Mouse (Mus musculus) splenic B cell, adult 2 months (primary cell): ENCODE results near the gene Psmd2.
A peak's percentile ranks its signal among the peaks of the same experiment; 100 is the strongest.

Experiments used
- DNase-seq: peaks from one replicate; pipeline ENCODE4 v3.0.0-alpha.2; 2011; ENCODE audit warnings: low read depth, low spot score
- H3K27me3 ChIP-seq: 2 replicates; pipeline ENCODE4 v1.6.1; 2012; ENCODE audit warnings: mild to moderate bottlenecking, low read length, moderate library complexity, mixed read lengths; ENCODE audit not compliant: control insufficient read depth, poor library complexity, insufficient read depth, severe bottlenecking
- H3K36me3 ChIP-seq: 2 replicates; pipeline ENCODE4 v1.6.1; 2012; ENCODE audit warnings: mild to moderate bottlenecking, low read length, moderate library complexity, mixed read lengths; ENCODE audit not compliant: control insufficient read depth, poor library complexity, insufficient read depth, severe bottlenecking

Gene Psmd2

DNA sequence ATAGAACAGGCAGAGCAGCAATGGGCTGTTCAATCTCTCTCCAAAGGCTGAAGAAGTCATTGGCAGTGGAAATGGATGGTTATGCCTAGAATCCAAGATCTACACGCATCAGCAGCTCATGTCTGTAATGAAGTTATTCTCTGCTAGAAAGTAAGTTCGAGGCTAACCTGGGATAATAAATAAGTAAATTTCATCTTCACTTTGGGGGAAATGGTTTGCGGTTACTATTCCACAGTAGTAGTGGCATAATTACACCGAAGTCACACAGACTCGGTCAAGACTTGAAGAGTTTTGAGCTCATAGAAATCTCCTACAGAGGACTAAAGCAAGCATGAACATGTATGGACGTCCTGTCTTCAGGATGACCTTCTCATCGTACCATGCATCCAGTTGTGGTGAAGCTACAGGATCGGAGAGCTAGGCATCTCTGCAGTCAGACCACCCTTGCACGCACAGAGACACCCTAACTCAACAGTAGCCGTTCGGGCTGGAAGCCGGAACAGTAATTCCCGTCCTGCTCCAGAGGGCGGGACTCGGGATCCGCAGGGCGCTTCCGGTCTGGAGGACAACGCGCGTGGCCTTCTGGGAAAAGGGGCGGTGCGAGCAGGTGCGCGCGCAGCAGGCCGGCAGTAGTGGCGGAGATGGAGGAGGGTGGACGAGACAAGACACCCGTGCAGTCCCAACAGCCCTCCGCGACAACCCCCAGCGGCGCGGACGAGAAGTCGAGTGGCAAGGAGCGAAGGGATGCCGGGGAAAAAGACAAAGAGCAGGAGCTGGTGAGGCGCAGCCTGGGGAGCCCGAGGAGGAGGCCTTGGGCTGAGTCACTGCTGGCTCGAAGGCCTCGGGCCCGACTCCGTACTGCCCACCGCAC lies at the start of gene Psmd2:
Psmd2 (plus strand) TSS at position 577 of the 871 bp plus-strand sequence.
- DNase-seq: peak; percentile 90
- no peaks in the 10 kb centered on the region for H3K27me3 ChIP-seq
- peaks cover 2% of the 10 kb centered on the region; the same call in 1 of the 2 replicates for H3K36me3 ChIP-seq

DNA sequence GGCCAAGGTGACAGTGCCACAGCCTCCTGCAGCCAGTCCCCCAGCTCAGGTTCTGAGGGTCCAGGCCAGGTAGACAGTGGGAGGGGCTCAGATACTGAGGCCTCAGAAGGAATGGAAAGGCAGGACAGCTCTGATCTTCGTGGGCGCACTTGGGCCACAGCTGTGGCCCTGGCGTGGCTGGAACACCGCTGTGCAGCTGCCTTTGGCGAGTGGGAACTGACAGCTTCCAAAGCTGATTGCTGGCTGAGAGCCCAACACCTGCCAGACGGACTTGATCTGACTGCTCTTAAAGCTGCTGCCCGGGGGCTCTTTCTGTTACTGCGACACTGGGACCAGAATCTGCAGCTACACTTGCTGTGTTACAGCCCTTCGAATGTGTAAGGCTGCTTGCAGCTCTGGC lies 46.7 kb upstream of the Psmd2 start:
- H3K36me3 ChIP-seq: no peaks in the 10 kb centered on the region
- H3K27me3 ChIP-seq: 0 out of 2 replicates have a peak, but pooled peaks cover 2% of the 10 kb centered on the region

DNA sequence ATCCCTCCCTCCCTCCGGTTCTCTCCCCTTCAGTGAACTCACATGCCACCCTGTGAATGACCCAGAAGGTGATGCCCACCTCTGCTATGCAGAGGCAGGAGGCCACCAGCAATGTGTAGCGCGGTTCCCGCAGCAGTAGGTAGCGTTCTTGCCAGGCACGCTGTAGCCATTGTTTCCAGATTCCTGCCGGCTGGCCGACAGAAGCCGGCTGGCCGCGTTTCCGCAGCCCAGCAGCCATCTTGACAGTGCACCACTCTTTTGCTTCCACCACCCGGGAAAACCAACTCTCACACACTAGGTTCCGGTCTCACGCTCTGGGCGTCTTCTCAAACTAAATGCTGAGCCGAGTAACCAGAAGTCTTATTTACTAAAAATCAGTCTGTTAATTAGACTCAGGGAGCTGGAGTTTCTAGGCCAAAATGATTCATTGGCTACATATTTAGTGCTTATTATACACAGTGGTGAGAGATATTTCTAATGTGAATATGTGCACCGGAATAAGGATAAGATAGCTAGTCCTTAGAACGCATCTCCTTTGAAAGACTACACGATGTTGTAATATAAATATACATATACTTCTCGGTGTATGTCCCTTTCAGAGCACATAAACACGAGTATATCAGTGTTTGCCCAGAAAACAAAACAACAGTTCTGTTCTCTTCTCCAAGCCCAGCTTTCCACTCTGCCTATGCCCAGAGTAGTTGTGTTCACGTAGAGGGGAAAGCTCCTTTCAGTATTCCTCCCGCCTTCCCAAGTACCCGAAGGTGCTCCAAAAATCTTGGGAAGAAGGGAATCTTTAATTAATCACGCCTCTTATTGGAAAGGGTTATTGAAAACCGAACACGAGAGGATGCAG lies 40.7 kb upstream of the Psmd2 start:
- no peaks in the 10 kb centered on the region for H3K27me3 ChIP-seq
- DNase-seq: peak; percentile 88

More for the DNA sequence above, 46.7 kb upstream of the Psmd2 start:
- DNase-seq: no peak

DNA sequence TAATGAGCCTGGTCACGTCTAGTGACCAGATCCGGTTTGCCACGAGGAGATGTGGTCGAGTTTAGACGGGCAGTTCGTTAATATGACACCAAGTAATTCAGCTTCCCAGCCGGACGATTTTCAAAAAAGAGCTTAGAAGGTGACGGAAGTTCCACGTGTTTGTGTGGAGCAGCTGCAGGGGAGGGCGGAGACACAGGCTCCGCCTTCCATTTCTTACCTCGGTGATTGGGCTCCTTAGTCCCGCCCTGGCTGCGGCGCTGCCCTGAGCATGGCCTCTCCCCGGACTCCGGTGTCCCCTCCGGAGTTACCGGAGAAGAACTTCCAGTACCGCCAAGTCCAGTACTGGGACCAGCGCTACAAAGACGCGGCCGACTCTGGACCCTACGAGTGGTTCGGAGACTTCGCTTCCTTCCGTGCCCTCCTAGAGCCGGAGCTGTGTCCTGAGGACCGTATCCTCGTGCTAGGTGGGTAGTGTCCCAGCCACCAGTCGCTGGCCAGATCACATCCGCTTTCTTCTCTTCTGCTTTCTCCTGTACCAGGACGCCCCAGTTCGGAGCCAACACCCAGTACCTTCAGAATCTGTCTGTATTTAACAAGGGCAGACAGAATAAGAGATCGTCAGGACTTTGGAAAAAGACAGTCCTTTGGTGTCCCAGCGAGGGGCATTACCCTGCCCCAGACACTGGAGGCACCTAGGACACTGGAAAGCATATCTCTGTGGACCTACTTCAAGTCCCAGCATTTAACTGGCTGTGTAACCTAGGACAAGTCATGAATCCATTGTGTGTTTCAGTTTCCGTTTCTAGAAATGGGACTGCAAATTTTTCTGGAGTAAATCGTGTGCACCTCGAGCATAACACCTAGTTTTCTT lies 39.9 kb upstream of the Psmd2 start, which contains the start of the genes Eef1akmt4, Gm49333 and Alg3:
Eef1akmt4 (plus strand) TSS at position 237 of the 871 bp plus-strand sequence.
Gm49333 (plus strand) TSS at position 254 of the 871 bp plus-strand sequence.
Alg3 (minus strand) TSS at position 379 of the 871 bp plus-strand sequence.
- Histone ChIP-seq H3K27me3 (no peaks in the 10 kb centered on the region), H3K36me3 (no peaks in the 10 kb centered on the region)
- DNase-seq: peak; percentile 90

More for the DNA sequence above, 40.7 kb upstream of the Psmd2 start:
- H3K36me3 ChIP-seq: no peaks in the 10 kb centered on the region

DNA sequence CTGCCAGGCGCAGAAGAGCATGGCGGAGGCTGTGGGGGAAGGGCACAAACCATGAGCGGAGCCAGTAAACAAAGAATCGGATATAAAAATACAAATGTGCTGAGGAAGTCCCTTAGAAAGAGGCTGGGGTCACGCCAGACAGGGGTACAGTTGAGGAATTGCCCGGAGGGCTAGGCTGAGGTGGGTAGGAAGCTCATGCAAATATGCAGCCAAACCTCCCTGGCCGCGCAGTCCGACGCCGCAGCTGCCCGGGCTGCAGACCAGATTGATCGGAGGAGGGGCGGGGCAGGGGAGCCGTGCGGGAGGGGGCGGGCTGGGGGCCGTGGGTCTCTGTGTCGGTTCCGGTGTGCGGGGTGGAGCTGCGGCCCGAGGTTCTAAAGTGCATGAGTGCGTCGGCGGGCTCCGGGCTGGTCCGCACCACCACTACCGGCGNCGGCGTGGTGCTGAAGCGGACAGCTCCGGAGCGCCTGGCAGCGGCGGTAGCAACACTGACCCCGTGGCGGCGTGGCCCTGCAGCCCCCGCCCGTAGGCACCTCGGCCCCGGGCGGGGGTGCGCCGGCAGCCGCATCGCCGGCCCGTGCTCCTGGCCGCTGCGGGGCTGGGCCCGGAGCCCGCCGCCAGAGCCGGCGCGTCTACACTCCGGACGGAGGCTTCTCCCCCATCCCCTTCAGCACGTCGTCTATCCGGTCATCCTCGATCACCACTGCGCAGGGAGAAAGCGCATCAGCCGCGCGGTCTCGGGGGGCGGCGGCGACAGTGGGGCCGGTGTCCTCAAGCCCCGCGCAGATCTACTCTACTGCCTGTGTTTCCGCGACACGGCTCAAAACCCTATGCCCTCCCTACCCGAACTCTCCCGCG lies 31.7 kb upstream of the Psmd2 start:
- Histone ChIP-seq H3K27me3 (no peaks in the 10 kb centered on the region; the same call in 1 of the 2 replicates), H3K36me3 (no peaks in the 10 kb centered on the region)
- peak; percentile 59 for DNase-seq

DNA sequence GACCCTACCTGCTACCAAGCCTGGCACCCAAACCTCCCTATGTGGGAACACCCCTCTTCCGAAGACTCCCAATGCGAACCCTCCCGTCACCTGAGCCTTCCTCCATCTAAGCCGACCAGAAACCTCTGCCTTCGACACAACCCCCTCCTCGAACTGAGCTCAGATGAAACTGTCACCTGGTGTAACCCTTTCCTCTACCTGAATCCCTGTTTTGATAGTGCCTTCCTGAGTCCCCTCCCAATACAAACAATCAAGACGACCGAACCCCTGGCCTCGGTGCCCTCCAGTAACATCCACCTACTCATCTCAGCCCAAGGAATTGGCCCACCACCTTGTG lies 31.1 kb upstream of the Psmd2 start:
- no peaks in the 10 kb centered on the region; the same call in 1 of the 2 replicates for H3K27me3 ChIP-seq
- H3K36me3 ChIP-seq: no peaks in the 10 kb centered on the region
- DNase-seq: peak; percentile 12

DNA sequence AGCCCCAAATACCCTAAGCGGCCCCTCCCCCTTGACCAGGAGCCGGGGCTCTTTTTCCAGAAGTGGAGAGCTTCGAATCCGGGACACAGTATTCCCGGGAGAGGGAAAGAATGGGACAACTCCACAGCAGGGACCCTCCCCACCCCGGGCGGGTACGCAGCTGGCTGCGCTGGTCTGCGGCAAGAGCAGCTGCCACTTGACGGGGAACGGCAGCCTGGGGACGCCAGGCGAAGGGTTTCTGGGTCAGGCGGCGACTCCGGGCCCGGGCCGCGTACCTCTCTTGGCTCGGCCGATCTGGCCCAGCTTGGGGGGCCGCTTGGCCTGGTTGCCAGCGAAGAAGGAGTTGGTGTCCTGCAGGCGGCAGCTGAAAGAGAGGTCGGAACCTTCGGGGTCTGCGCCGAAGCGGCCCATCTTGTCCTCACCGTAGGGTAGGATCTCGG lies 30.7 kb upstream of the Psmd2 start:
- Histone ChIP-seq H3K27me3 (no peaks in the 10 kb centered on the region; the same call in 1 of the 2 replicates), H3K36me3 (no peaks in the 10 kb centered on the region)
- DNase-seq: no peak

DNA sequence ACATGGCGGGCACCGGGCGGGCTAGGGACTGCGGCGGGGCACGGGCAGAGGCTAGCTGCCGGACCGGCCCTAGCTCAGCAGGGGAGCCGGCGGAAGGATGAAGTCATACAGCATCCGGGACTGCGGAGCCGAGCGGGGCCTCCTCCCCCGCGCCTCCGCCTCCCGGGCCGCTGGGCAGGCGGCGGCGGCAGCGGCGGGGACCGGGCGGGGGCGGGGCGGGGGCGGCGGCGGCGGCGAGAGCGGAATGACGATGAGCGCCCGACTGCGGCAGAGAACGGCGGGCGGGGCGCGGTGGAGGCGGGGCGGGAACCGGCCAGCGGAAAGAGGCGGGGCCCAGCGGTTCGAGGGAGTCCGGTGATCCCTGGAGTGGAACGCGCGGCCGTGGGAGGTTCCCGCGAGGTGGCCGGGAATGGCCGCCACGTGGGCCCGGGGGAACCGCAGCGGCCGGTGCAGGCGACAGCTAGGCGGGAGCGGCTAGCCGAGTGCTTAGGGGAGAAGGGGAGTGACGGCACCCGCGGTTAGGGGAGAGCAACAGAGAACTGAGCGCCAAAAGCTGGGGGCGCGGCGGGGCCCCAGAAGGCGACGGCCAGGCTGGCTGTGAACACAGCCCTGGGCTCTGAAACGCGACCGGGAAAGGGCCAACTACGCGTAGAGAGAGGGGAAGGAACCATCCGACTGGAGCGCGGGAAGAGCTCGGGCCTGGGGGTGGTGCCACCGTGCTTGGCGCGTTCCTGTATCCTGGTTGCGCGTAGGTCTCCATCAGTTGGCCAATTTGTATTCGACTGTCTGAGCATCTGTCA lies 30.1 kb upstream of the Psmd2 start, which contains the start of gene Camk2n2:
Camk2n2 (minus strand) TSS at position 97 of the 800 bp plus-strand sequence.
- peak; percentile 50 for DNase-seq
- H3K27me3 ChIP-seq: no peaks in the 10 kb centered on the region; the same call in 1 of the 2 replicates
- no peaks in the 10 kb centered on the region for H3K36me3 ChIP-seq

DNA sequence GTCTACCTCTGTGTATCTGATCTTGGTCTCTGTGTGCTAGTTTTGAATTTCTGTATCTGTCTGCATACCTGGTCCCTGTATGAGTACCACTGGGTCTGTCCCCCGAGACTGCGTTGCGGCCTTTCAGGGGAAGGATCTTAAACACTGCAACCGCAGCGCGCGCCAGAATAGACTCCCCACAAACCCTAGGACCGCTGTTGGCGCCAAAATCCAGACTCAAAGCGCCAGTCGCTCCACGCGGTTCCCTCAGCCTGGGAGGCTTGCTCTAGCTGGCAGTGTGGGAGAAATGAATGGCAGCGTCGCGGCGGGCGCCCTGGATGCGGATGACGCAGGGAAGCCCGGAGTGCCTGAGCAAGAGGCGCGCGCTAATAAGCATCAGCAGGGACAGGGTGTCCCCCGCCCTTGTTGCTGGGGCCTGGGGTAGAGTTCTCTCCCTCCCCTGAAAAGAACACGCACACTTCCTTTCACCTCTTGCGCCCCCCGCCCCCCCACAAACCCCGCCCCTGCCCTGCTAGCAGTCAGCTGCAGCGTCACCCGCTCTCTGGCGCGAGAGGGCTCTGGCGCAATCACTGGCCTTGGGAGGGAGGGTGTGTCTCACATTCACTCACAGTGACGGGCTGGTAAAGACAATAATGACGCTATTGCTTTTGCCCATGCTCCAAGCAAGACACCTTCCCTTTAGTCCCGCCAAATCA lies 29.3 kb upstream of the Psmd2 start:
- no peaks in the 10 kb centered on the region; the same call in 1 of the 2 replicates for H3K27me3 ChIP-seq
- no peaks in the 10 kb centered on the region for H3K36me3 ChIP-seq
- peak; percentile 59 for DNase-seq

DNA sequence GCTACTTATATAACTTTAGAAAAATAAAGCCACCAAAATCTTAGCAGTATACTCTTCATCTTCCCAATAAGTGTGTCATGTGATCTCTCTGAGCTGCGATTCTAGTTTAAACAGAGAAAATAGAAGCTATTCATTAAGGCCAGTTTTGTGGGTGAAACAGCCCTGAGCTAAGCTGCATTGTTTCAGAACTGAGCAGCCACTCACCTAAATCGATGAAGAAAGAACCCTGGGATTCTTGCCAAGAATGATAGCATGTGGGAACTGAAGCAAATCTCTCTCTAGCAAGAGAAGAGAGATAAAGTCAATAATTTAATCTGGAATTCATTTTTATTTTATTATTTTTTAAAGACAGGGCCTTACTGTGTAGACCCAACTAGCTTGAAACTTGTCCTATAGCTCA lies 28.2 kb upstream of the Psmd2 start:
- no peak for DNase-seq
- H3K36me3 ChIP-seq: no peaks in the 10 kb centered on the region
- no peaks in the 10 kb centered on the region; the same call in 1 of the 2 replicates for H3K27me3 ChIP-seq

DNA sequence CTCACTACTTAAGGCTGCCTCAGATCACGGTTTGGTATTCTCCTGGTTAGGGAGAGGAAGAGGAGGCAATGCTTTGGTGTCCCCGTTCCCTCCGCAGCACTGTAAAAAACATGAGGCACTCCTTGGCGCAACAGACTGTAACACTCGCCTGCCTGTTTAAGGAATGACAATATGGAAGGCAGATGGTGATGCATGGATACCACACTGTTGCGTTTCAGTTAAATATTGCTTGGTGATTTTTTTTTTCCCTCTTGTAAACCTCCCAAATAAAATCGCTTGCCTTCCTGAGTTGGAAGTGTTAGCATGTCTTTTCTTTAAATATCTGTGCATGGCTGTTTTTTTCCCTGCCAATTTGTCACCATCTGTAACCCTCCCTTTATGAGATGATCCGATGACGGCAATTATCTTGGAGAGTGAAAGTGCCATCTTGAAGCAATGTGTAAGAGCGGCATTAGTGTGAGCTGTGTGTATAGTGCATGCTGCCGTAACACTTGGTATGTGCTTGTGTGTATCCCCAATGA lies 22.5 kb upstream of the Psmd2 start:
- DNase-seq: no peak
- Histone ChIP-seq H3K27me3 (no peaks in the 10 kb centered on the region), H3K36me3 (no peaks in the 10 kb centered on the region)
